Mouse (Mus musculus) embryonic facial prominence, embryonic 15.5 days (tissue): ENCODE results near the gene Acaa1a. TPM values are rescaled to one million over a fixed set of nuclear protein-coding genes. Genes with fewer than 3 reads are reported as not detected.

Experiments used
- ATAC-seq: fragments of 200-750 bp; cut with Nextera tagmentation; 2 replicates; pipeline ENCODE4 v1.8.0; 2017; ENCODE audit warnings: low read depth, moderate TSS enrichment; ENCODE audit not compliant: insufficient number of reproducible peaks, low FRiP score, low TSS enrichment
- H3K27ac ChIP-seq: fragments of 300-500 bp; sonication (generic); replicated peaks from 2 replicates; pipeline ENCODE4 v1.5.1; 2015; ENCODE audit warnings: mild to moderate bottlenecking, inconsistent platforms
- H3K27me3 ChIP-seq: fragments of 300-500 bp; sonication (generic); 2 replicates; pipeline ENCODE4 v1.6.1; 2015; ENCODE audit warnings: inconsistent platforms
- H3K36me3 ChIP-seq: fragments of 300-500 bp; sonication (generic); 2 replicates; pipeline ENCODE4 v1.6.1; 2015; ENCODE audit warnings: mild to moderate bottlenecking, inconsistent platforms
- H3K4me1 ChIP-seq: fragments of 300-500 bp; sonication (generic); 2 replicates; pipeline ENCODE4 v1.6.1; 2015; ENCODE audit warnings: inconsistent platforms
- H3K4me2 ChIP-seq: fragments of 300-500 bp; sonication (generic); replicated peaks from 2 replicates; pipeline ENCODE4 v1.6.1; 2015; ENCODE audit warnings: mild to moderate bottlenecking, inconsistent platforms
- H3K4me3 ChIP-seq: fragments of 300-500 bp; sonication (generic); replicated peaks from 2 replicates; pipeline ENCODE4 v1.5.1; 2015; ENCODE audit warnings: mild to moderate bottlenecking, inconsistent platforms
- H3K9ac ChIP-seq: fragments of 300-500 bp; sonication (generic); 2 replicates; pipeline ENCODE4 v1.6.1; 2015; ENCODE audit warnings: inconsistent platforms
- H3K9me3 ChIP-seq: fragments of 300-500 bp; sonication (generic); replicated peaks from 2 replicates; pipeline ENCODE4 v1.6.1; 2016; ENCODE audit warnings: inconsistent platforms
- WGBS: fragments of 180-500 bp; shearing (Covaris S2); methylation state at CpG from one replicate; pipeline ENCODE4 v1.1.7; 2015; 5-methylcytosine and 5-hydroxymethylcytosine counted together
- polyA plus RNA-seq: library from polyadenylated mRNA; unstranded; fragments of >200 nt; fragmentation: Nextera tagmentation; extraction: Ambion mirVana; gene quantifications from 2 replicates; pipeline ENCODE4 v1.2.1, GENCODE M21; 2015

Acaa1a gene
- polyA plus RNA-seq, 1 experiment from 2014 or later: 117 TPM

DNA sequence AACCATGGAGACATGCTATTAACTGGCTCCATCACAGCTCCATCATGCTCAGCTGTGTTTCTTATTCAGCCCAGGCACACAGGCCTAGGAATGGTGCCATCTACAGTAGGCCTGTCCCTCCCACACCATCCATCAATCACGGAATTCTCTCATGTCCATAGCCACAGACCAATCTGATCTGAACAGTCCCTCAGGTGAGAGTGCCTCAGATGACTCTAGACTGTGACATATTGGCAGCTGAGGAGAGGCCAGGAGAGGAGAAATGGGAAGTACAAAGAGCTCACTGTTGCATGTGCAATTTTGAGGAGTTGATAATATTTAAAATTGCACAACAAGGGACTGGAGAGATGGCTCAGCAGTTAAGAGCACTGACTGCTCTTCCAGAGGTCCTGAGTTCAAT is 55.3 kb downstream of the Acaa1a start:
- H3K4me1 ChIP-seq: no peaks in the 10 kb centered on the region
- ATAC-seq: no peak
- no peak overlapping the region for H3K9ac ChIP-seq
- H3K27me3 ChIP-seq: no peaks in the 10 kb centered on the region
- H3K9me3 ChIP-seq: no peaks in the 10 kb centered on the region
- H3K4me2 ChIP-seq: no peak overlapping the region
- H3K36me3 ChIP-seq: no peaks in the 10 kb centered on the region
- no peak overlapping the region for H3K4me3 ChIP-seq
- H3K27ac ChIP-seq: no peak overlapping the region
- 76% methylated on average over 1 of the region's 1 CpGs for WGBS

Other genes starting within 250 kb of the Acaa1a start
- 48.7 and 49.1 TPM in 2 replicates for gene Plcd1, start 246.2 kb upstream of the Acaa1a start, polyA plus RNA-seq
- gene Dlec1, start 237.2 kb upstream of the Acaa1a start, polyA plus RNA-seq: 1.4 and 3.5 TPM in 2 replicates
- 2.1 and 3.0 TPM in 2 replicates for gene Acaa1b, start 182.6 kb upstream of the Acaa1a start, polyA plus RNA-seq
- not detected in 2 replicates for gene Gm47289, start 180.5 kb upstream of the Acaa1a start, polyA plus RNA-seq
- not detected in 2 replicates for gene Slc22a13, start 130.6 kb upstream of the Acaa1a start, polyA plus RNA-seq
- gene Oxsr1, start 17.2 kb upstream of the Acaa1a start, polyA plus RNA-seq: 11.8 and 12.1 TPM in 2 replicates
- gene Myd88, start 1.7 kb downstream of the Acaa1a start, polyA plus RNA-seq: 32.1 and 33.1 TPM in 2 replicates
- 5.5 and 7.7 TPM in 2 replicates for gene Xylb, start 17.7 kb downstream of the Acaa1a start, polyA plus RNA-seq
- gene Slc22a14, start 25.9 kb downstream of the Acaa1a start, polyA plus RNA-seq: 0.08 TPM in 1 of 2 replicates, not detected in the other
- 20.8 and 21.4 TPM in 2 replicates for gene Acvr2b, start 62.4 kb downstream of the Acaa1a start, polyA plus RNA-seq
- 25.6 TPM in 2 replicates for gene Exog, start 105.3 kb downstream of the Acaa1a start, polyA plus RNA-seq
- gene Scn5a, start 239.3 kb downstream of the Acaa1a start, polyA plus RNA-seq: 0.76 and 0.80 TPM in 2 replicates